Mouse (Mus musculus) hindlimb bud, embryonic 11.5 days (tissue): Measurements from ENCODE around the gene Ppp1r35.

Source experiments
- DNase-seq: peaks from one replicate; pipeline ENCODE4 v3.0.0-alpha.2; 2012; ENCODE audit warnings: low read depth, low spot score; ENCODE audit errors: extremely low spot score

The Ppp1r35 gene

GRCm38 (mm10) chr5:137825971-137826370 is 47.3 kb downstream of the Ppp1r35 start:
- no peak for DNase-seq

GRCm38 (mm10) chr5:137826421-137826820 is 47.8 kb downstream of the Ppp1r35 start:
- DNase-seq: no peak

- no peak for DNase-seq
Observed at GRCm38 (mm10) chr5:137828694-137829093, 50.0 kb downstream of the Ppp1r35 start.
